In the genomic region with DNA sequence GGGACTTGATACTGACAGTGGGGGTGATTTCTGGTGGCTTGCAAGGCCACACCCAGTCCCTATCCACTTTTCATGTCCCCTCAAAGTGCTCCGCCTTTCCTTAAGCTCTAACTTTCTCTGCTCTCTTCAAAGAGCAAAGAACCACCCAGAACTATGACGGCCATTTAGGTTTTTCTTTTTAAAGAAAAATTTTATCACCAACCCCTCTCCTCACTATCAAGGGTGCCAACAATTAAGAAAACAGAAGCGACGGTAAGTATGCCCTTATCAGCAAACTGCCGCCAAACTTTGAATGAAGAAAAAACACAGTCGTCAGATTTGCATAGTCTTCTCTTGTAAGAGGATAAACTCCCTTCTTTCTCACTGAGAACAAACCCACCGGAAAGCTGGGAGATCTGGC, we compare ENCODE assay signal across 7 mouse cellular contexts. TPM values are rescaled to one million over a fixed set of nuclear protein-coding genes. Genes with fewer than 3 reads are reported as not detected.
DNase-seq lines count a peak whose midpoint lies in the region; ATAC-seq lines count a peak whose summit lies in the region.

No protein-coding gene starts in this region.

- peak overlapping the region; percentile 85 for H3K4me3 ChIP-seq in forebrain, embryonic 10.5 days
- H3K4me3 ChIP-seq in stomach, embryonic 14.5 days (ENCODE audit: low read depth, low read length) = peak overlapping the region; percentile 79

- H3K4me2 ChIP-seq in stomach, embryonic 14.5 days (replicated peaks; ENCODE audit: low read depth, low read length) = peak overlapping the region; percentile 98

- H3K4me1 ChIP-seq in forebrain, embryonic 10.5 days = peaks cover 29% of the 10 kb centered on the region
- H3K4me1 ChIP-seq in stomach, embryonic 14.5 days (ENCODE audit: control insufficient read depth, insufficient read depth, low read length) = peaks cover 7% of the 10 kb centered on the region; the same call in 1 of the 2 replicates

- no peaks in the 10 kb centered on the region for H3K9me3 ChIP-seq in forebrain, embryonic 10.5 days
- no peaks in the 10 kb centered on the region for H3K9me3 ChIP-seq in stomach, embryonic 14.5 days (ENCODE audit: control insufficient read depth, low read depth, low read length)

- under 1% methylated on average over 7 of the region's 7 CpGs for WGBS in forebrain, embryonic 10.5 days
- whole genome bisulfite sequencing in stomach, embryonic 14.5 days = under 1% methylated on average over 7 of the region's 7 CpGs

- H3K36me3 ChIP-seq in forebrain, embryonic 10.5 days (replicated peaks) = 0 out of 2 replicates have a peak, but pooled peaks cover 6% of the 10 kb centered on the region
- no peaks in the 10 kb centered on the region for H3K36me3 ChIP-seq in stomach, embryonic 14.5 days (ENCODE audit: control insufficient read depth, insufficient read depth, low read length)

- peak overlapping the region; percentile 89 for H3K27ac ChIP-seq in forebrain, embryonic 10.5 days
- H3K27ac ChIP-seq in stomach, embryonic 14.5 days (ENCODE audit: low read length) = no peak overlapping the region; the same call in 1 of the 2 replicates

- peak overlapping the region; percentile 48 for H3K9ac ChIP-seq in stomach, embryonic 14.5 days (replicated peaks; ENCODE audit: low read depth, low read length)

- ATAC-seq in stomach, embryonic 14.5 days (ENCODE audit: insufficient number of reproducible peaks, insufficient read depth, low FRiP score, low read depth) = no peak

- H3K27me3 ChIP-seq in forebrain, embryonic 10.5 days (ENCODE audit: poor library complexity, severe bottlenecking) = peaks cover 7% of the 10 kb centered on the region; the same call in 1 of the 2 replicates
- H3K27me3 ChIP-seq in stomach, embryonic 14.5 days (ENCODE audit: control insufficient read depth, insufficient read depth, low read length) = no peaks in the 10 kb centered on the region

- DNase-seq in 3134 (ENCODE audit: extremely low read depth, insufficient read length, low spot score) (peak; percentile 5), A20 (ENCODE audit: low read depth, low spot score) (peak; percentile 81), liver (peak; percentile 44)
- DNase-seq in forebrain, embryonic 10.5 days (ENCODE audit: extremely low spot score, low spot score) = no peak
- DNase-seq in frontal cortex, postnatal 10 days (ENCODE audit: low spot score in 2 of 2) = no peak
- DNase-seq in thymus, postnatal 36 days = no peak

RNA-seq across cellular contexts. Expression of a gene that starts 0.5 kb away (rescaled TPM):
- 21.7 and 24.3 TPM in 2 replicates for polyA plus RNA-seq in forebrain, embryonic 10.5 days (2016; fragmentation: Nextera tagmentation; extraction: Ambion mirVana)
- 13.7 and 15.0 TPM in 2 replicates for polyA plus RNA-seq in stomach, embryonic 14.5 days (2014; fragmentation: Nextera tagmentation; extraction: Ambion mirVana)

RNA-seq across cellular contexts. Expression of a gene that starts 0.9 kb away (rescaled TPM):
- polyA plus RNA-seq in forebrain, embryonic 10.5 days (2016; fragmentation: Nextera tagmentation; extraction: Ambion mirVana) = 3.5 and 4.4 TPM in 2 replicates
- polyA plus RNA-seq in stomach, embryonic 14.5 days (2014; fragmentation: Nextera tagmentation; extraction: Ambion mirVana) = 6.3 and 9.3 TPM in 2 replicates

RNA-seq across cellular contexts. Expression of a gene that starts 52.8 kb away (rescaled TPM):
- polyA plus RNA-seq in forebrain, embryonic 10.5 days (2016; fragmentation: Nextera tagmentation; extraction: Ambion mirVana) = 20.3 and 24.7 TPM in 2 replicates
- 30.2 and 30.3 TPM in 2 replicates for polyA plus RNA-seq in stomach, embryonic 14.5 days (2014; fragmentation: Nextera tagmentation; extraction: Ambion mirVana)

Comparison
In these comparisons a context has a peak if more than half of its experiments do, and no peak if none do; other contexts are left out.
1. DNase-seq: peak in 3134 (single experiment), A20 (single experiment) and liver (single experiment); none in forebrain, embryonic 10.5 days (single experiment), frontal cortex, postnatal 10 days (0 of 2) and thymus, postnatal 36 days (0 of 2).